Mouse (Mus musculus) MEL (cell line): ENCODE measurements around the gene Nap1l5. TPM values are rescaled to one million over a fixed set of nuclear protein-coding genes. Genes with fewer than 3 reads are reported as not detected.

Experiments
- DNase-seq: peaks from one replicate; pipeline ENCODE4 v3.0.0; 2011; ENCODE audit warnings: low read depth, low spot score
- H3K27ac ChIP-seq: 2 replicates; pipeline ENCODE4 v1.5.1; 2012; ENCODE audit warnings: low read depth, mild to moderate bottlenecking, control low read depth, low read length, moderate library complexity; ENCODE audit not compliant: control insufficient read depth
- H3K27me3 ChIP-seq, 2 experiments: fragments of 150-350 bp in 1 of 2; sonication (generic) in 1 of 2; 2 replicates each; pipeline ENCODE4 v1.6.1; 2012; ENCODE audit warnings: low read length in 2 of 2, mild to moderate bottlenecking in 2 of 2, improper control_type of control experiment in 1 of 2, moderate library complexity in 1 of 2; ENCODE audit not compliant: insufficient read depth in 2 of 2, control insufficient read depth in 1 of 2
- H3K36me3 ChIP-seq, 2 experiments: 2 replicates each; pipeline ENCODE4 v1.6.1; 2012 to 2014; ENCODE audit warnings: low read length in 2 of 2, improper control_type of control experiment in 1 of 2, inconsistent platforms in 1 of 2, mild to moderate bottlenecking in 1 of 2; ENCODE audit not compliant: insufficient read depth in 2 of 2, control insufficient read depth in 1 of 2
- H3K4me1 ChIP-seq, 2 experiments: fragments of 150-350 bp in 1 of 2; sonication (generic) in 1 of 2; 2 replicates each; pipeline ENCODE4 v1.6.1; 2012; ENCODE audit warnings: low read length in 2 of 2, improper control_type of control experiment in 1 of 2, mild to moderate bottlenecking in 1 of 2; ENCODE audit not compliant: insufficient read depth in 2 of 2, control insufficient read depth in 1 of 2
- H3K4me3 ChIP-seq, 2 experiments: fragments of 150-350 bp in 1 of 2; sonication (generic) in 1 of 2; 2 replicates each; pipeline ENCODE4 v1.5.1; 2012; ENCODE audit warnings: low read depth in 2 of 2, low read length in 2 of 2, mild to moderate bottlenecking in 2 of 2, moderate library complexity in 2 of 2, control low read depth in 1 of 2, improper control_type of control experiment in 1 of 2; ENCODE audit not compliant: control insufficient read depth in 1 of 2, insufficient read depth in 1 of 2
- H3K79me2 ChIP-seq: 2 replicates; pipeline ENCODE4 v1.6.1; 2012; ENCODE audit warnings: mild to moderate bottlenecking, low read length, moderate library complexity; ENCODE audit not compliant: control insufficient read depth, poor library complexity, insufficient read depth
- H3K9ac ChIP-seq: 2 replicates; pipeline ENCODE4 v1.6.1; 2012; ENCODE audit warnings: low read depth, mild to moderate bottlenecking, control low read depth, low read length, moderate library complexity; ENCODE audit not compliant: control insufficient read depth, poor library complexity, severe bottlenecking
- H3K9me3 ChIP-seq: fragments of 150-350 bp; sonication (generic); replicated peaks from 2 replicates; pipeline ENCODE4 v1.6.1; 2012; ENCODE audit warnings: mild to moderate bottlenecking, low read length, improper control_type of control experiment, moderate library complexity; ENCODE audit not compliant: insufficient read depth
- BHLHE40 ChIP-seq: IDR thresholded peaks from 2 replicates; pipeline ENCODE4 v1.6.1; 2012; ENCODE audit warnings: low read depth, mild to moderate bottlenecking, inconsistent platforms, low read length, improper control_type of control experiment, borderline replicate concordance
- CHD1 ChIP-seq: IDR thresholded peaks from 2 replicates; pipeline ENCODE4 v1.6.1; 2012; ENCODE audit warnings: low read depth, mild to moderate bottlenecking, inconsistent platforms, low read length, improper control_type of control experiment
- CTCF ChIP-seq, 3 experiments: IDR thresholded peaks in 2 of 3; conservative IDR thresholded peaks in 1 of 3; 2 replicates each; pipeline ENCODE4 v1.5.1; 2011 to 2012; ENCODE audit warnings: low read length in 3 of 3, low read depth in 2 of 3, mild to moderate bottlenecking in 2 of 3, improper control_type of control experiment in 1 of 3, inconsistent platforms in 1 of 3, mixed read lengths in 1 of 3, moderate library complexity in 1 of 3; ENCODE audit not compliant: control insufficient read depth in 1 of 3, insufficient read depth in 1 of 3, poor library complexity in 1 of 3, severe bottlenecking in 1 of 3
- GABPA ChIP-seq: IDR thresholded peaks from 2 replicates; pipeline ENCODE4 v1.6.1; 2012; ENCODE audit warnings: low read depth, mild to moderate bottlenecking, inconsistent platforms, low read length, improper control_type of control experiment, moderate library complexity
- HCFC1 ChIP-seq: IDR thresholded peaks from 2 replicates; pipeline ENCODE4 v1.6.1; 2012; ENCODE audit warnings: low read depth, mild to moderate bottlenecking, inconsistent platforms, low read length, improper control_type of control experiment, moderate library complexity
- JUND ChIP-seq: IDR thresholded peaks from 2 replicates; pipeline ENCODE4 v1.6.1; 2011; ENCODE audit warnings: low read depth, mild to moderate bottlenecking, improper control_type of control experiment, low read length
- KAT2A ChIP-seq: conservative IDR thresholded peaks from 2 replicates; pipeline ENCODE4 v1.6.1; 2012; ENCODE audit warnings: low read depth, low read length, improper control_type of control experiment, inconsistent platforms
- MAX ChIP-seq: IDR thresholded peaks from 2 replicates; pipeline ENCODE4 v1.6.1; 2011; ENCODE audit warnings: low read length, improper control_type of control experiment
- MAZ ChIP-seq: IDR thresholded peaks from 2 replicates; pipeline ENCODE4 v1.6.1; 2012; ENCODE audit warnings: low read depth, mild to moderate bottlenecking, inconsistent platforms, low read length, improper control_type of control experiment
- NRF1 ChIP-seq: IDR thresholded peaks from 2 replicates; pipeline ENCODE4 v1.6.1; 2014; ENCODE audit warnings: low read depth, mild to moderate bottlenecking, inconsistent platforms, low read length, improper control_type of control experiment, moderate library complexity; ENCODE audit not compliant: poor library complexity, insufficient read depth, severe bottlenecking
- POLR2A ChIP-seq, 2 experiments: IDR thresholded peaks; 2 replicates each; pipeline ENCODE4 v1.6.1; 2011 to 2012; ENCODE audit warnings: low read length in 2 of 2, mild to moderate bottlenecking in 2 of 2, control low read depth in 1 of 2, improper control_type of control experiment in 1 of 2, low read depth in 1 of 2, moderate library complexity in 1 of 2; ENCODE audit not compliant: control insufficient read depth in 1 of 2, insufficient read depth in 1 of 2, poor library complexity in 1 of 2
- RAD21 ChIP-seq: IDR thresholded peaks from 2 replicates; pipeline ENCODE4 v1.6.1; 2011; ENCODE audit warnings: mild to moderate bottlenecking, low read depth, low read length, improper control_type of control experiment
- SMC3 ChIP-seq: IDR thresholded peaks from 2 replicates; pipeline ENCODE4 v1.6.1; 2011; ENCODE audit warnings: low read depth, low read length, improper control_type of control experiment
- TBP ChIP-seq: IDR thresholded peaks from 2 replicates; pipeline ENCODE4 v1.8.0; 2011; ENCODE audit warnings: low read depth, low read length, improper control_type of control experiment
- UBTF ChIP-seq: IDR thresholded peaks from 2 replicates; pipeline ENCODE4 v1.6.1; 2012; ENCODE audit warnings: low read depth, mild to moderate bottlenecking, inconsistent platforms, low read length, improper control_type of control experiment, moderate library complexity, borderline replicate concordance; ENCODE audit not compliant: insufficient read depth
- USF2 ChIP-seq, 2 experiments: IDR thresholded peaks; 2 replicates each; pipeline ENCODE4 v1.6.1; 2011 to 2012; ENCODE audit warnings: improper control_type of control experiment in 2 of 2, low read length in 2 of 2, borderline replicate concordance in 1 of 2, inconsistent platforms in 1 of 2, low read depth in 1 of 2, mild to moderate bottlenecking in 1 of 2; ENCODE audit not compliant: insufficient read depth in 1 of 2
- polyA plus RNA-seq, 2 experiments: library from polyadenylated mRNA; stranded (reverse) in 1 of 2; unstranded in 1 of 2; fragments of >175 nt in 1 of 2; fragments of >200 nt in 1 of 2; gene quantifications; 2 replicates each; pipeline versions ENCODE4 v1.2.1 to v1.2.4; 2012; ENCODE audit warnings: low replicate concordance in 2 of 2, low read depth in 1 of 2; ENCODE audit not compliant: insufficient read length in 2 of 2, insufficient read depth in 1 of 2, missing spikeins in 1 of 2
- total RNA-seq: library from RNA; depleted of rRNA; stranded (reverse); fragments of 300-350 nt; gene quantifications from 2 replicates; pipeline ENCODE4 v1.2.3, GENCODE M21; 2012

The Nap1l5 gene
- total and polyA plus RNA-seq, 3 experiments, result 0.06 TPM; not detected in 2

GRCm38 (mm10) chr6:58933189-58933913 lies 26.5 kb upstream of the Nap1l5 start:
- Histone ChIP-seq H3K36me3 (no peaks in the 10 kb centered on the region), H3K27me3 (no peaks in the 10 kb centered on the region; a peak in 1 of 4 replicates), H3K9ac (no peak overlapping the region), H3K27ac (no peak overlapping the region), H3K4me1 (no peaks in the 10 kb centered on the region), H3K79me2 (no peaks in the 10 kb centered on the region), H3K9me3 (no peaks in the 10 kb centered on the region), H3K4me3 (no peak overlapping the region)
- DNase-seq, result no peak
- TF ChIP-seq SMC3, result no peak
- TF ChIP-seq MAZ, result no peak
- no peak for TF ChIP-seq UBTF
- TF ChIP-seq RAD21, result no peak
- TF ChIP-seq GABPA, result no peak
- no peak for TF ChIP-seq NRF1
- no peak for TF ChIP-seq JUND

DNA sequence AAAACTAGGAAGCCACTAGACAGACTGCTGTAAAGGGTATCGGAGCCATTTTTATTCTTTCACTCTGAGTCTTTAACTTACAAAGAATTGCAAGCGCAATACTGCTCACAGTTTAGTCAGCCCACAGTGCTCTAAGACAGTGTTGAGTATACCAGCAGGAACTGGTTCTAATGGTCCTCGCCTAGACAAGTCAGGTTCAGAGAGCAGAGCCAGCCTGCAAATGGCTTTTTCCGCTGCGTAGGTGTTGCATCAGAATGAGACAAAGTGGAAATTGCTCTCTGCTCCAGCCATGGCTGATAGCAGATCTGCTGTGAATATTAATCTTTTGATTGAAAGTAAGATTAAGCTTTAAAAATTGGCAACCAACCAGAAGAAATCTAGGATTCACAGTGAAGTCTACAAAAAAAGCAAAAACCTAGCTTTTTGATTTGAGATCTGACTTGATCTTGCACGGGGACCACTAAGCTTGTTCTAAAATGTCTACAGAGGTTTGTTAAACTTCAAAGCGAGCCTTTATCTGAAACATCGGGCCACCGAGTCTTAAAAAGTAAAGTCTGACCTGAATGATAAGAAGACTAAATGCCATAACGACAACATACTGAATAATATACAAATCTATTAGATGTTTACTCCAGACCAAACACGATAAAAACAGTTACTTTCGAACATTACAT lies 25.8 kb upstream of the Nap1l5 start:
- Histone ChIP-seq H3K79me2 (no peaks in the 10 kb centered on the region), H3K9me3 (no peaks in the 10 kb centered on the region), H3K9ac (no peak overlapping the region), H3K36me3 (no peaks in the 10 kb centered on the region), H3K27me3 (no peaks in the 10 kb centered on the region; a peak in 1 of 4 replicates), H3K27ac (no peak overlapping the region), H3K4me1 (no peaks in the 10 kb centered on the region), H3K4me3 (no peak overlapping the region)
- DNase-seq, result no peak
- TF ChIP-seq KAT2A, result no peak
- no peak for TF ChIP-seq CHD1
- no peak for TF ChIP-seq POLR2A (IDR thresholded peaks at IDR 0.05; ENCODE audit: control insufficient read depth in 1 of 2, insufficient read depth in 1 of 2, low read depth in 1 of 2, low read length in 2 of 2, poor library complexity in 1 of 2)
- no peak for TF ChIP-seq CTCF (IDR thresholded peaks at IDR 0.05 in 2 of 3, conservative IDR thresholded peaks at IDR 0.05 in 1 of 3; ENCODE audit: control insufficient read depth in 1 of 3, insufficient read depth in 1 of 3, low read depth in 2 of 3, low read length in 3 of 3, poor library complexity in 1 of 3, severe bottlenecking in 1 of 3)
- TF ChIP-seq USF2 (IDR thresholded peaks at IDR 0.05; ENCODE audit: borderline replicate concordance in 1 of 2, insufficient read depth in 1 of 2, low read depth in 1 of 2, low read length in 2 of 2), result no peak
- TF ChIP-seq MAX, result no peak
- no peak for TF ChIP-seq TBP
- TF ChIP-seq HCFC1, result no peak
- TF ChIP-seq BHLHE40, result no peak
